Comparison of ENCODE assay signal across 8 mouse cellular contexts in the genomic region with DNA sequence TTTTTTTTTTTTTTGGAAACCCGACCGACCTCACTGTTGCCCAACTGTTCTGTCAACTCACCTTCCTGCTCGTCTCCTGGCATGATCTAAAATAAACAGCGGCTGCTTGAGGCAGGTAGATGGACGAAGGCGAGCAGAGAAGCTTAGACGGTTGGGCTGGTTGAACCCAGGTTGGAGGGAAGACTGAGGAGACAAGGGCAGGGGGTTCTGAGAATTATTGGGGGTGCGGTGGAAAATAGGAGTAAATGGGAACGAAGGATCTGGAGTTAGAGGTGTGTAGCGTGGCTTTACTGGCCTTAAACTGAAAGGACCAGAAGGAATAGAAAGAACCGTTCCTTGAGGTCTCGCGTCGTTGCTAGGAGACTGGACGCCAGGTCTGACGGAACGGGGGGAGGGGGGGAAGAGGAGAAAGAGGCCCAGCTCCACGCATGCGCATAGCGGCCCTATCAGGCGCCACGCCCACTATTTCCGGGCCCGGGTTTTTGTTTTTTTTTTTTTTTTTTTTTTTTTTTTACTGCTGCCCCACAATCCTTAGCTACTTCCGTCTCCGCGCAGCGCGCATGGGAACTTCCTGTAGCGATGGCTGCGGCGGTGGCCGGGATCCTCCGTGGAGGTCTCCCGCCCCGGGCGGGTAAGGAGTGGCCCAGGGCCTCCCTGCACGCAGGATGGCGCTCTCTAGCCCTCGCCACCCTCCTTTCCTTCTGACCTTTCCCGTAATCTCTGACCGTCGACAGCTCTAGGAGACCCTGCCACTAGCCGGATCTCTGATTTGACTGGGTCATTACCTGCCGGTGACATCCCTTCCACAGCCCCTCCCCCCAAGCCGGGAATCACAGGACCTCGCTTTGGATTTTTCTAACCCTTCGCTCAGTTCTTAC. TPM values are rescaled to one million over a fixed set of nuclear protein-coding genes. Genes with fewer than 3 reads are reported as not detected.
A peak's percentile ranks its signal among the peaks of the same experiment; 100 is the strongest.
DNase-seq lines count a peak whose midpoint lies in the region; ATAC-seq and TF ChIP-seq lines count a peak whose summit lies in the region.

A gene (minus strand): TSS at position 386 of the 878 bp plus-strand sequence.
A gene (plus strand): TSS at position 539 of the 878 bp plus-strand sequence.

- H3K9ac ChIP-seq in hindbrain, postnatal 0 days (replicated peaks; ENCODE audit: low read length): peak within 1 kb of the TSS; percentile 82

- ATAC-seq in activated CD4-positive, CD25-positive, alpha-beta regulatory T cell, adult 4 months: peak; percentile 89
- peak; percentile 90 for ATAC-seq in common myeloid progenitor, adult 5-6 weeks (replicated peaks; ENCODE audit: low read depth, poor library complexity, severe bottlenecking)
- ATAC-seq in hindbrain, postnatal 0 days: peak; percentile 94

- peaks cover 35% of the 10 kb centered on the region for H3K79me2 ChIP-seq in macrophage (ENCODE audit: inconsistent target)

- no peaks in the 10 kb centered on the region for H3K27me3 ChIP-seq in hindbrain, postnatal 0 days (ENCODE audit: insufficient read depth, low read length)

- H3K36me3 ChIP-seq in hindbrain, postnatal 0 days (ENCODE audit: insufficient read depth, low read length): no peaks in the 10 kb centered on the region
- peaks cover 7% of the 10 kb centered on the region; the same call in 1 of the 2 replicates for H3K36me3 ChIP-seq in macrophage (ENCODE audit: inconsistent target)

- peak within 1 kb of the TSS; percentile 96 for H3K27ac ChIP-seq in gastrocnemius, adult 2 months
- peak within 1 kb of the TSS; percentile 82 for H3K27ac ChIP-seq in hindbrain, postnatal 0 days
- H3K27ac ChIP-seq in macrophage: peak within 1 kb of the TSS; percentile 56

- H3K4me1 ChIP-seq in hindbrain, postnatal 0 days (ENCODE audit: insufficient read depth, low read length): peaks cover 5% of the 10 kb centered on the region; the same call in 1 of the 2 replicates

- no peaks in the 10 kb centered on the region for H3K9me3 ChIP-seq in hindbrain, postnatal 0 days (ENCODE audit: low read length)

- under 1% methylated on average over 48 of the region's 48 CpGs for WGBS in hindbrain, postnatal 0 days
- WGBS in macrophage (ENCODE audit: missing documents): 2% methylated on average over 41 of the region's 48 CpGs

- peak; percentile 93 for DNase-seq in gastrocnemius, adult 2 months
- DNase-seq in hindbrain, postnatal 0 days (ENCODE audit: low spot score): peak; percentile 98
- peak; percentile 80 to 84 for DNase-seq in left cerebral cortex, adult 18-20 months (ENCODE audit: low spot score in 2 of 2)
- peak; percentile 96 for DNase-seq in retina, postnatal 7 days (ENCODE audit: low read depth, low spot score)
- DNase-seq in urinary bladder, adult 18-20 months (ENCODE audit: low spot score in 2 of 2): peak; percentile 78 to 80

- H3K4me2 ChIP-seq in hindbrain, postnatal 0 days (ENCODE audit: low read depth, low read length): peak within 1 kb of the TSS; percentile 71

- intact Hi-C loops in gastrocnemius, adult 2 months (cut with DNase I): no loop called here

- TF ChIP-seq CTCF in gastrocnemius, adult 2 months (IDR thresholded peaks at IDR 0.05): no peak
- 0 out of 2 replicates have a peak, but pooled peaks have one; percentile 2 for TF ChIP-seq CTCF in hindbrain, postnatal 0 days (IDR thresholded peaks at IDR 0.05; ENCODE audit: low read depth)

- H3K4me3 ChIP-seq in gastrocnemius, adult 2 months: peak within 1 kb of the TSS; percentile 74
- peak within 1 kb of the TSS; percentile 80 for H3K4me3 ChIP-seq in hindbrain, postnatal 0 days (ENCODE audit: low read length)
- peak within 1 kb of the TSS; percentile 96 for H3K4me3 ChIP-seq in macrophage (ENCODE audit: inconsistent target)

RNA-seq across cellular contexts. Expression of the first gene that starts in this region (rescaled TPM):
- not detected for polyA plus RNA-seq in activated CD4-positive, CD25-positive, alpha-beta regulatory T cell, adult 4 months (2017; shearing (Covaris generic))
- 0.64 and 2.0 TPM in 2 replicates for total RNA-seq in common myeloid progenitor, adult 5-6 weeks (2017)
- total RNA-seq in gastrocnemius, adult 2 months (2021): not detected
- 0.36 and 3.5 TPM in 2 replicates for total RNA-seq in hindbrain, postnatal 0 days (2014; rRNA removed)
- 3.5 and 4.1 TPM in 2 replicates for polyA plus RNA-seq in hindbrain, postnatal 0 days (2015; fragmentation: Nextera tagmentation; extraction: Ambion mirVana)
- under 1 TPM; 0.33 to 0.37 TPM for total RNA-seq in left cerebral cortex, adult 18-20 months (2021)
- not detected for total RNA-seq in macrophage (2018; cell fraction: chromatin; rRNA removed)
- total RNA-seq in macrophage (2018; cell fraction: cytosol; rRNA removed): under 1 TPM in 7 of 26 experiments, not detected in 19; 0.10 to 0.21 (median 0.14) TPM
- total RNA-seq in macrophage (2018; cell fraction: nucleus; rRNA removed): not detected
- 0.17 TPM in 1 of 3 replicates, not detected in the others for polyA plus RNA-seq in macrophage (2018)

RNA-seq across cellular contexts. Expression of the second gene that starts in this region (rescaled TPM):
- 10 to 100 TPM; 56.6 to 58.0 TPM for polyA plus RNA-seq in activated CD4-positive, CD25-positive, alpha-beta regulatory T cell, adult 4 months (2017; shearing (Covaris generic))
- 15.2 and 17.0 TPM in 2 replicates for total RNA-seq in common myeloid progenitor, adult 5-6 weeks (2017)
- total RNA-seq in gastrocnemius, adult 2 months (2021): 10 to 100 TPM; 36.9 to 50.7 TPM
- total RNA-seq in hindbrain, postnatal 0 days (2014; rRNA removed): 64.6 and 69.3 TPM in 2 replicates
- polyA plus RNA-seq in hindbrain, postnatal 0 days (2015; fragmentation: Nextera tagmentation; extraction: Ambion mirVana): 64.9 and 66.6 TPM in 2 replicates
- total RNA-seq in left cerebral cortex, adult 18-20 months (2021): 10 to 100 TPM; 67.4 to 70.6 TPM
- total RNA-seq in macrophage (2018; cell fraction: chromatin; rRNA removed): 10 to 100 TPM in 13 of 26 experiments, 1 to 10 TPM in 13; 3.8 to 17.2 (median 9.8) TPM
- 10 to 100 TPM; 21.4 to 39.0 (median 32.2) TPM for total RNA-seq in macrophage (2018; cell fraction: cytosol; rRNA removed)
- 10 to 100 TPM in 22 of 26 experiments, 1 to 10 TPM in 4; 6.7 to 26.3 (median 13.4) TPM for total RNA-seq in macrophage (2018; cell fraction: nucleus; rRNA removed)
- polyA plus RNA-seq in macrophage (2018): 25.6 to 38.5 TPM (median 31.8 TPM) in 3 replicates

Comparison
In these comparisons a context has a peak if more than half of its experiments do, and no peak if none do; other contexts are left out.
1. Peak in every context shown above with its lines: DNase-seq, ATAC-seq, H3K4me3 ChIP-seq and H3K27ac ChIP-seq.